Mouse (Mus musculus) kidney, postnatal 10 days (tissue): ENCODE measurements around the gene Prkcd.
"Not testable (repeated sequence)": the region's sequence is repeated elsewhere in the genome, so short reads cannot be mapped to it uniquely, and the experiment has no call there.

Experiments used
- DNase-seq: peaks from one replicate; pipeline ENCODE4 v3.0.0; 2021; ENCODE audit warnings: mixed read lengths

Prkcd gene

DNA sequence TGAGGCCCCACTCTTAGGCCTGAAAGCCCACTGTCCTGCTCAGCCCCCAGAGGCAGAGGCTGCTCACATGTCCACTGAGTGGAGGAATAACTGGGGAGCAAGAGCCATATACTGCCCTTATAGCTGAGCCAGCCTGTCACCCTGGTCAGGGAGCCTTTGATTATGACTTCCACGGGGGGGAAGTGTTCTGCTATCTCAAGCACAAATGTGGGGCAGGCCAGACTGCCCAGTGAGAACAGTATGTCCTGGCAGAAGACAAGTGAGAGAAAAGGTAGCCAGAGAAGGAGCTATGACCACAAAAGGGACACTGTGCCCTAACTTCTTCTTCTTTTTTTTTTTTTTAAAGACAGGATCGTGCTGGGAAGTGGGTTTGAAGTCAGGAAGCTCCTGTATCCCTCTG is 28.9 kb downstream of the Prkcd start:
- no peak for DNase-seq

- no peak for DNase-seq
These were observed 29.6 kb downstream of the Prkcd start for GRCm38 (mm10) chr14:30596407-30596806.

- peak; percentile 44 for DNase-seq
These were observed 30.3 kb downstream of the Prkcd start for GRCm38 (mm10) chr14:30595576-30596313.

- DNase-seq, result peak; percentile 56
These were observed 31.8 kb downstream of the Prkcd start for GRCm38 (mm10) chr14:30594092-30594695.

DNA sequence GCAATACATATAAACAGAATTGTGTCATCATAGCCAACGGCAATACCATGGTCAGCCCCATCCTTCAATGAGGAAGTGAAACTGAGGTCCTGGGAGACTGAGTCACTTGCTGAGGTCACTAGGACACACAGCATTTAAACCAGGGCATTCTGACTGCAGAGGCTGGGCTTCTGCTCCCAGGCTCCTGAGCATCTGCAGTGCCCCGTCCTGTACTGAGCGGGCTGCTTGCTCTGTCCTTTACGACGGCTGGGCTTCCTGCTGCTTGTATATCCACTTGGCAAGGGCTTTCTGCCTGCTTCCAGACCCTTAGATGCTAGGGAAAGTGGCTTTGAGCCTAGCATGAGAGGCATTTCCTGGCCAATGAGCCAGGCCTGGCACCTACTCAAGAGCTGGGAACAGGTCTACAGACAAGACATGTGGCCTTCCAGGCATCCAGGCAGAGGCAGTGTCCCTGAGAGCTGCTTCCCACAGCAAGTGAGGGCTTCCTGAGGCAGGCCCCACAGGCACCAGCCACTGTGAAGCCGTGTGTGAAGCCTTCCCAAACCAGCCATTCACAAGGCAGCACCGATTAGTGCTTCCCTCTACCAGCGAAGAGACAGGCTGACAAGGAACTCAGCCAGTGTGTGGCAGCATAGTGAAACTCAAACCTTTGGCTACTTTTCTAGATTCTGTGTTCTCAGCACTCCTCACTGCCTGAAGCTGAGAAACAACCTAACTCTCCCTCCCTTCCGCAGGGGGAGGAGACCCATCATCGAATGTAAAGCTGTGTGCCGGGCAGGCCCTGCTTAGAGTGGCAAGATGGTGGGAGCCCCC is 32.5 kb downstream of the Prkcd start:
- DNase-seq, result peak; percentile 76

- DNase-seq, result peak; percentile 92
These were observed 34.6 kb downstream of the Prkcd start for GRCm38 (mm10) chr14:30591417-30591816.

DNA sequence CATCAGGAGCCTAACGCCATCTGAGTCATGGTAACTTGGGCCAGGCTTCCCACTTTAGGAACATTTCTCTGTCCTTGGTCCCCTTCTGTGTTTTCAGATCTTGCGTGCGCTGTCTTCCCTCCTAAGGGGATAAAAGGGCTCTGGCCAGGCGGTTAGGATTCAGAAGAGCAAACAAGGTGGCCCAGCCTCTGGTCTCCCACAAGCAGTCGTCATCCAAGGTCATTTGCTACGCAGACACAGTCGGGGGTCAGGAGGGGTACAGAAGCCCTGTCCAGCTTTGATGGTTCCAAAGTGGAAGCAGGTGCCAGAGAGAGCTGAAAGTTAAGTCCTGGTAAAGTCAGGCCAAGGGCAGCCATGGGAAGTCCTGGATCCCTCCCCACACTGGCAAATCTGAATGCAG is 35.1 kb downstream of the Prkcd start:
- DNase-seq, result no peak

- peak; percentile 10 for DNase-seq
These were observed 35.9 kb downstream of the Prkcd start for GRCm38 (mm10) chr14:30590041-30590645.

DNA sequence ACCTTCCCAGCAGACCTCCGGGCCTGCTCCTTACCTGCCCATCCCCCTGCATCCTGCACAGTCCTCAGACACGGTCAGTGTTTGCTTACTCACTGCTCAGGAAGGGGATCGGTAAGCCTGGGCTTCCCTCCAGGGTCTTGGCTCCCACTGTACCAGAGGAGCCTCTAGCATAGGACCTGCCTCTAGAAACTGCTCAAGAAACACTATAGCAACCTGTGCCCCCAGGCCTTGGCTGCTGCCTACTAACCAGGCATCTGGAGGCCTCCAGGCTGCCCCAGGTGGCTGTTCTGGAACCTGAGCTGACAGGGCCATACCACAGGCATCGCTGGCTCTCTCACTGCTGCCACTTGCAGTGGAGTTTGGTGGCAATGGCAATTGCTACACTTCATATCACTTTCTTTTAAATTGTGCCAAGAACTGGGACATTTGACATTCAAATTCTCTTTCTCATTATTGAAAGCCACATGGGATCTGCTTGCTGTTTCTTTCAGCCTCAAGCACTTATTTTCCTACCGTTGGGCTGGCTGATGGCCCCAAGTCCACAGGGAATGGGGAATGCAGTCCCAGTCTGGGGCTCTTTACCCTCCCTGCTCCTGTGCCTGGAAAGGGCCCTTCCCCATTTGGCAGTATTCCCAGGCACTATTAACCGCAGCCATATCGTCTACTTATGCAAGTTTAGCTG is 39.1 kb downstream of the Prkcd start:
- peak; percentile 43 for DNase-seq

DNA sequence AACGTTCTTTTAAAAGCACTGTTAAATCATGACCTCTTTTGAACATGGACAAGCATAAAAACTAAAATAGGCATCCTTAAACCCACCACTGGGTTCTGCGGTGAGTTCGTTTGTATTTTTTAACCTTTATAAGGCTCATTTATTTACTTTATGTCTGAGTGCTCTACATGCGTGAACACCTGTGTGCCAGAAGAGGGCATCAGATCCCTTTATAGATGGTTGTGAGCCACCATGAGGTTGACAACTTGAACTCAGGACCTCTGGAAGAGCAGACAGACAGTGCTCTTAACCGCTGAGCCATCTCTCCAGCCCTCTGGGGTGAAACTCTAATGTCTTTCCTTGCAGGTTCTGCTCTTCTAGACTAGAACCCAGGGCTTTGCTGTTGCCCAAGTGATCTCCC is 40.7 kb downstream of the Prkcd start:
- no peak for DNase-seq

DNA sequence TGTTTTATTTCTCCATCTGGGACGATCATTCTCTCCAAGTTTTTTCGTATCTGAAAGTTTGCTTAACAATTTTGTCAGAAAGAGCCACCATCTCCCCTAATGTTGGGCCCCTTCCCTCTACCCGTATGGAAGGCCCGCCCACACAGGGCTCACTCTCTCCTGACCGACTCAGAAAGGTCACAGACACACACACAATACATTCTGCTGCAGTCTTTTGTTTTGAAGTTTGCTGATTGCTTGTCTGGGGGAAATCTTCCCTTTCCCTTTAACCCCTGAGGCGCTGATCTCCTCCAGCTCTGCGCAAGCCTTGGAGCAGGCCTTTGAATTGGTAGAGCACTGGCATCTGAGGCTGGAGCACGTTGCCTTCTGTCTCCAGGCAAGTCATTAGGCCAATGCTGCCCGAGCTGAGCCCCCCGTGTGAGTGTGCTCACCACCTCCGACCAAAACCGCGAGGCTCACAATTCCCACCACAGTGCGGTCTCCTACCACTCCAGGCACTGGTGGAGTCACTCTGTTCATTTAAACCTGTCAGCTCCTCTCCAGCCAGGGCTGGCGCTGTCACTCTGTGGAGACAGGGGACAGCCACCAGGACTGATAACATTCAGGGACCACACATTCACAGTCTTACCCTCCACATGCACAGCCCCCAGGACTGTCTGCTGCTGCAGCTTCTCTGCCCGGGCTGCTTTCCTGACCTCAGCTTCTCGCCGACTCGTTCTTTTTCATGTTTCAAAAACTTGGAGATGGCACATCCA is 41.3 kb downstream of the Prkcd start:
- DNase-seq, result no peak

GRCm38 (mm10) chr14:30584077-30584476 is 41.9 kb downstream of the Prkcd start:
- no peak for DNase-seq

GRCm38 (mm10) chr14:30581238-30581637 is 44.8 kb downstream of the Prkcd start:
- no peak for DNase-seq

GRCm38 (mm10) chr14:30579882-30580281 is 46.1 kb downstream of the Prkcd start:
- peak; percentile 9 for DNase-seq

DNA sequence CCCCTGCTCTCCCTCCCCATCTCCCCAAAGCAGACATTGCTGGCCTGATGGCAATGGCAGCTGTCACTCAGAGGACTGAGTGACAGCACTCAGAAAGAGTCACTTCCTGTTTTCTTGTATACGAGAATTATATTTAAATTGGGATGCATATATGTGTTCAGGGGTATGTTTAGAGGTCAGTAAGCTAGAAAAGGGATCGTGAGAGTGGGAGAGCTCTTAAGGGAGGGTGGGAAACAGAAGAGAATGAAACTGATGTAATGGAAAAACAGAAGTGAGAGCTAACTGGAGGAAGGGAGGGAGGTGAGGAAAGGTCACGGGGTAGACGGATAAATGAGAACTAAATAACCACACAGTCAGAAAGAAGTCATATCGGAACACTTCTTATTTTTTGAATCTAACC is 46.8 kb downstream of the Prkcd start:
- no peak for DNase-seq

- not testable (repeated sequence) for DNase-seq
These were observed 48.5 kb downstream of the Prkcd start for GRCm38 (mm10) chr14:30577303-30578062.

DNA sequence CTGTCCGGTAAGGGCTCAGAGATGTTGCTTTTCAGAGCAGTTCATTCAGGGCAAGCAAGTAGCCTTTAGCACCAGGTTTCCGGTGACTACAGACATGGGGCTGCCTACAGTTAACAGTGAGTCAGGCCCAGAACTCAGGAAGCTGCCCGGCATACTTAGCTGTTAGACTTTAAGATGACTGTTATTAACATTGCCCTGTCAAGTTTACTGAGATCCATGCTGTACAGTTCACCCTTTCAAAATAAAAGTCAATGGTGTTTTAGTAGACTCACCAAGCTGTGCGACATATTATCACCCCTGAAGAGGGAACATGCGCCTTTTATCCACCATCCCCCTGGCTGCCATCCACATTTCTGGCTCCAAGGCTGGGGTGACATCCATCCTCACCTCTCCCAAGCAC is 49.8 kb downstream of the Prkcd start:
- DNase-seq, result no peak

DNA sequence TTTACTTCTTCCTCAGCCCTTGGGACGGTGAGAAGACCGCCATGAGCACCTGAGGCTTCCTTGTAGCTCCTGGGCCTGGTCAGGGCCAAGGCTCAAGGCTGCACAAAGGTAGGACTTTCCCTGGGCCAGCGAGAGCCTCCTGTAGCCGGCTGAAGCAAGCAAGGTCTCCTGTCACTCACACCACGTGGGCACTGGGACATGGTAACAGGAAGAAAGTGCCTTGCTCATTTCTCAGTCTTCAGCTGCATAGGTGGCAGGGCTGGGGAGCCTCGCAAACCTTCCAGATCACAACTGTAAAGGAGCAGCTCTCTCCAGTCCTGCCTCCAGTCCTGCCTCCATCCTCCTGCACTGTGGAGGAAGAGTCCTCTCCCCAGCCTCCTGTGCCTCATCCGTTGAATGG is 50.2 kb downstream of the Prkcd start:
- peak; percentile 16 for DNase-seq

DNA sequence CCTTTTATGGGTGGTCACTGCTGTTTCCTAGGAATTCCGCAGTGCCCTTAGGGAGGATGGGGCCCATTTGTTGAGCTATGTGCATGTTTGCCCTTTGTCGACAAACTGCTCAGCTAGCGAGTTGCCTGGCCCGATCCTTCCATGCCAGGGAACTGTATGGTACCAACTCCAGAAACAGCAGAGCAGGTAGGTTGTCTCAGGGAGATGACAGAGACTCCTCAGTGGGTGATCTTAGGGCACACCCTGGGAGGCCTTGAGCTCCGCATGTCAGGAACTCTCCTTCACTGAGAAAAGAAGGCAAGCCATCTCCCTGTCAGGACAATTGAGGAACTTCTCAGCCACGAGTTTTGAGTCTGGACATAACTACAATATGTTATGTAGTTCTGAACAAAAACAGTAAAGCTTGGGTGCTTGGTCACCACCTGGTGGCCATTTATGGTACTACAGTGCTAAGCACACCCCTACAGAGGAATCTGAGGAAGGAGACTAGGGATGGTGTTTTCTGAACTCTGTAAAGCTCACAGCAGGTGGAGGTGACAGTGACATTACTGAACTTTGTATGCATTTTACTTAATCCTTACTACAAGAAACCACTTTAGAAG is 51.9 kb downstream of the Prkcd start:
- peak; percentile 88 for DNase-seq

DNA sequence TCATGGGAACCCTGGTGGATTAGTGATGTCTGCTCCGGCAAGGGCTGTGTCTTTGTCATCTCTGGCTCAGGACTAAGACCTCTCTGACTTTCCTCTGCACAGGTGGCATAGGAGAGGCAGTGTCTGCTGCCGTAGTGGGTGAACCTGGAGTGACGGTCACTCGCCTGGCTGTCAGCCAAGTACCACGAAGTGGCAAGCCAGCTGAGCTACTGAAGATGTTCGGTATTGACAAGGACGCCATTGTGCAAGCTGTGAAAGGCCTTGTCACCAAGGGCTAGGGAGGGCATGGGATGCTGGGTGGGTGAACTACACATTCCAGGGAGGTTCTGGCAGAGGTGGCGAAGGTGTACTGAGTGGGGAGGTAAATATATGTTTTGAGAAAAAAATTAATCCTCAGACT is 52.8 kb downstream of the Prkcd start:
- DNase-seq, result peak; percentile 41

- DNase-seq, result no peak
These were observed 53.8 kb downstream of the Prkcd start for GRCm38 (mm10) chr14:30572253-30572652.
